Mouse (Mus musculus) splenic B cell, adult 2 months (primary cell): Measurements from ENCODE around the gene Gm9999.
"Not testable (repeated sequence)": the region's sequence is repeated elsewhere in the genome, so short reads cannot be mapped to it uniquely, and the experiment has no call there.

Experiments
- DNase-seq: peaks from one replicate; pipeline ENCODE4 v3.0.0-alpha.2; 2011; ENCODE audit warnings: low read depth, low spot score
- H3K27me3 ChIP-seq: 2 replicates; pipeline ENCODE4 v1.6.1; 2012; ENCODE audit warnings: mild to moderate bottlenecking, low read length, moderate library complexity, mixed read lengths; ENCODE audit not compliant: control insufficient read depth, poor library complexity, insufficient read depth, severe bottlenecking
- H3K36me3 ChIP-seq: 2 replicates; pipeline ENCODE4 v1.6.1; 2012; ENCODE audit warnings: mild to moderate bottlenecking, low read length, moderate library complexity, mixed read lengths; ENCODE audit not compliant: control insufficient read depth, poor library complexity, insufficient read depth, severe bottlenecking

The Gm9999 gene

DNA sequence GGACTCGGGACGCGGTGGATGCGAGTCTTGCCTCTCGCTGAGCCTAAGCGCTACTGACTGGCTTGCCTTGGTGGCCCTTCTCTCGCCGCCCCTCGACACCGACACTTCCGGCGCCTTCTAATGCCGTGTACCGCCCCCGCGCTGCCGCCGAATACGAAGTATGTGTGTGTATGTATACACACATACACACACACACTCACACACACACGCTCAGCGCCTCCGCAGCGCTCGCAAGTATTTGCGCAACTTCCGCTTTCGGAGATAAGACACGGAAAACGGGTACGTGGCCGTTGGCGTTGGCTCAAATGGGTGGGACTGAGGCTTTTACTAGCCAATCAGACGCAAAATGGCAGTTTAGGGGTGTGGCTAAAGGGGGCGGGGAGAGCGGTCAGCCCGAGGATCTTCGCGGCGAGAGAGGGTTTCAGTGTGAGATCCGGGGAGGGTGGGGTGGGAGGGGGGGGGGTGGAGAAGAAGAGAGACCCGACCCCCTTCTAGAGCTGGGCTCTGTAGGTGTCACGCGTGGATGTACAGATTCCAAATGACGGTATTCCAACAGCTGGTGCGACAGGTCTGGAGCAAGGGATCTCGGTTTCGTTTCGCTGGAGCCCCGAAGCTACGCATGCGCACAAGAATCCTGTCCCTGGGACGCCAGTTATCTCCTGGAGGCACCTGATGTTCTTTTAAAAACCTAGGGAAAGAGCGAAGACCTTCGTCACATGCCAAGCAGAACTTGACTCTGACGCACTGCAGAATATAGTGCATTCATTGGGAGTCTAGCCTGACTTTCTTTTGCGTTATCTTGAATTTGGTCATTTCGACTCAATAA lies 25.0 kb downstream of the Gm9999 start, which contains the start of gene Spty2d1:
Gene Spty2d1 (minus strand): TSS at position 244 of the 826 bp plus-strand sequence.
- Histone ChIP-seq H3K27me3 (no peaks in the 10 kb centered on the region), H3K36me3 (no peaks in the 10 kb centered on the region)
- DNase-seq, result peak; percentile 100

DNA sequence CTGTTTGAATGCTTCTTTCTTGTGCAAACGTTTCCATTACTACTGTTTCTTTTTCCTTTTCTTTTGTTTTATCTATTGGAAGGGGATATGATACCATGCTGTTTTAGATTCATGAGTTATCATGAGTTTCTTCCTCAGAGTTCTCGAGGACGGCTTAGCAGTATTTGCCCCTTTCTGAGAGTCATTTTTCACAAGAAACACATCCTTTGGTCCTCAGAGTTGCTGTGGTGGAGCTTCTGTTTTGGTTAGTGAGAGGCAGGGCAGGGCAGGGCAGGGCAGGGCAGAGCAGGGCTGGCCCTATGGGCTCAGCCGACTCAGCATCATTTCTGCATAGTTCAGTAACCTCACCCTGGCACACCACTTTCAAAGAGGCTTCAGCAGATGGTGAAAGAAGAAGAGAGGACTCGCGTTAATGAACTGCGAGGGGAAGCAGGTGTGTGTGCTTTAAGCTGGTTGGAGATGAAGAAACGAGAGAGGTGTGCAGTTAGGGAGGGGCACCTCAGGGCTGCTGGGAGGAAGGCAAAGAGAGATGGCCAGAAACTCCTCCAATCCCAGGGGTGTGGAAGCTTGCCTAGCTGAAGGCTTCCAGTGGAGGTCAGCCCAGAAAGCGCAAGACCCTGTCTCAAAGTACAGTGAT lies 29.9 kb downstream of the Gm9999 start:
- Histone ChIP-seq H3K36me3 (no peaks in the 10 kb centered on the region), H3K27me3 (no peaks in the 10 kb centered on the region)
- DNase-seq, result peak; percentile 68

DNA sequence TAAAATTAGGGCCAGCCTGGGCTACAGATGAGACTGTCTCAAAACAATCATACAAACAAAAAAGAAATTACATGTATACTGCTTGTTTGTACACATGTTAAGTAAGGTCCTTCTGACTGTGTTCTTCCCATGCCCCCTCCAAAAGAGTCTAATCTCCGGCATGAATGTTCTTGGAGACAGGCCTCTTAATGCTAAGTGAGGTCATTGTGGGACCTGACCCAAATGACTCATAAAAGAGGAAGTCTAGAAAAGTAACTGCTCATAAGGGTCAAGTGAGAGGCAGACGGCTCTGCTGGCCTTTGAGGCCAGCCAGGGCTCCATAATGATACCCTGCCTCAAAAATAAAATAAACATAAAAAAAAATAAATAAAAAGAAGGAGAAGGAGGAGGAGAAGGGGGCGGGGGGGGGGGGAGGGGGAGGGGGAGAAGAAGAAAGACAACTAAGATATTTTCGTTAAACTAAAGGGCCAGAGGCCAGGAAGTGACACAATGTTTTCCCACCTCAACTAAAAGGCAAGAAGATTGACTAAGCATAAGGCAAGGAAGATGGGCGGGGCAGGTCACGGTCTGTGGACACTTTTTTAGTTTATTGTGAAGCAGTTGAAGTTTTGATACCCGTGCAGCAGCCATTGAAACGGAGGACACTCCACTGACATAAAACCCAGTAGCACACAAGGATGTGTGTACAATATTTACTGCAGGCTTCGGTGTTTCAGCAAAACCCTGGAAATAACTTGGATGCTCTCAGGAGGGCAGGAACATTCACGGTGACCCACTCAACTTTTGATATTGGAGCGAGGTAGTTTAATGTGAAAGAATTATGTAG lies 31.4 kb downstream of the Gm9999 start:
- DNase-seq, result peak; percentile 56
- Histone ChIP-seq H3K27me3 (no peaks in the 10 kb centered on the region), H3K36me3 (no peaks in the 10 kb centered on the region)

DNA sequence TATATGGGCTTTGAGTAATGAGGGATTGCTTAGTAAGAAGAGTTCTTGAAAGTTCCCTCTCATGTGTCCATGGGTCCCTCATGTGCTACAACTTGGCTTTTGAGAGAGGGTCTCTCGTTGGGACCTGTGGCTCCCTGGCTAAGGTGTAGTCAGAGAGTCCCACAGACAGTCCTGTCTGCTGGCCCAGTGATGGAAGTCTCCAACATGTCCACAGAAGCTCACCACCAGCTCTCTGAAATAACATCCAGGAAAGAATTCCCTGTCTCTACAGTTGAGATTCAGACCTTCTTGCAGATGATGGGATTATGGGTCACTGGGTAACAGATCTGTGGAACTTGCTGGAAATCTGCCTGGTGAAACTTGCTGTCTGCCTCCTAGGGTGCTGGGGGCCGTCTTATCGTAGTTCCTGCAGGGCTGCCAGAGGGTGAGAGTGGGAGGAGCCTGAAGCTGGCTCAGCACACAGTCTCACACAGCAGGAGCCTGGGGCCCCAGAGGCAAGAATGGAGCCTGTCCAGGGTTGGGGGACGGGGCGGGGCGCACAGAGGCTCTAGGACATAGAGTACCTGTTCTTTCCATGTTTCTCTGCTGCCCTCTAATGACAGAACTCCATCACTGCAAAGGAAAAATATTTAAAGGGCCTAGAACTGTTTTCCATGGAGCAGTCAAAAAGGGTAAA lies 32.1 kb downstream of the Gm9999 start:
- Histone ChIP-seq H3K27me3 (no peaks in the 10 kb centered on the region), H3K36me3 (no peaks in the 10 kb centered on the region)
- DNase-seq, result peak; percentile 76

DNA sequence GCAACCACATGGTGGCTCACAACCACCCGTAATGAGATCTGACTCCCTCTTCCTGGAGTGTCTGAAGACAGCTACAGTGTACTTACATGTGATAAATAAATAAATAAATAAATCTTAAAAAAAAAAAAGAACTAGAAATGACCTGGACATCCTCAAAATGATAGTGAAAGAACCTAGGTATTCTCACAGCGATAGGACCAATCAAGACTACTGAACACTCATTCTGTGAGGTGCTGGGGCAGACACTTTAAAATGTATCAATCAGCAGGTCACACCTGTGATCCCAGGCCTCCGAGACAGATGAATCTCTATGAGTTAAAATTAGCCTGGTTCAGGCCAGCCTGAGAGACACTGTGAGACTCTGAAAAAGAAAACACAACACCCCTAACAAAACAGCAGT lies 33.2 kb downstream of the Gm9999 start:
- Histone ChIP-seq H3K27me3 (no peaks in the 10 kb centered on the region), H3K36me3 (no peaks in the 10 kb centered on the region)
- DNase-seq, result no peak

DNA sequence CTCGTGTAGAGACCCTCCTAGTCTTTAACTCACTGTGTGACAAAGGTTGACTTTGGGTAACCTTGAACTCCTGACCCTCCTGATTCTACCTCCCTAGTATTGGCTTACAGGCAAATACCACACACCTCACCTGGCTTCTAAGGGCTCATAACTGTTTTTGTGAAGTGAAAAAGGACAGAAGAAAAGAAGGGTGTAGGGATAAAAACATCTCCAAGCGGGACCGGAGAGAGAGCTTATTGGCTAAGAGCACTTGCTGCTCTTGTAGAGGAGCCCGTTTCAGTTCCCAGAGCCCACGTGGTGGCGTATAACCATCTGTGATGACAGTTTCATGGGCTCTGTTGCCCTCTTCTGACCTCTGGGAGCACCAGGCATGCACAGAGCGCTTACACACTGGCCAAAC lies 33.8 kb downstream of the Gm9999 start:
- no peaks in the 10 kb centered on the region for H3K27me3 ChIP-seq
- DNase-seq, result no peak
- no peaks in the 10 kb centered on the region for H3K36me3 ChIP-seq

DNA sequence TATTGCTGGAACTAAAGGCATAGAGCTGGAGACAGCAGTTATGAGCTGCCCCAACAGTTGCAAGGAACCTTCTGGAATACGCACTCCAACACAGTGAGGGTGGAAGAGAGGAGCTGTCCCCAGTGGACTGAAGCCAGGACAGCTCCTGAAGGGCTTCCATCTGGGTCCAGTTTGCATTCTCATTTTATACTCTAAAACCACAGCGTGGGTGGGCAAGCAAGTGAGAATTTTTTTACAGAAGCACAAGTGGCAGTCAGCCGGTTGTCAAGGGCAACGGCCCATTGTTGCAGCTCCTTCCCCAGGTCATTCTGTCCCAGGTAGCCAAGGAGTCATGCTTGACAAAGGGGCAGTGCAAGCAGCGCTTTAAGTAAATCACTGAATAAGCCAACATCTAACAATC lies 36.3 kb downstream of the Gm9999 start:
- DNase-seq, result no peak
- H3K36me3 ChIP-seq, result no peaks in the 10 kb centered on the region
- H3K27me3 ChIP-seq, result no peaks in the 10 kb centered on the region

DNA sequence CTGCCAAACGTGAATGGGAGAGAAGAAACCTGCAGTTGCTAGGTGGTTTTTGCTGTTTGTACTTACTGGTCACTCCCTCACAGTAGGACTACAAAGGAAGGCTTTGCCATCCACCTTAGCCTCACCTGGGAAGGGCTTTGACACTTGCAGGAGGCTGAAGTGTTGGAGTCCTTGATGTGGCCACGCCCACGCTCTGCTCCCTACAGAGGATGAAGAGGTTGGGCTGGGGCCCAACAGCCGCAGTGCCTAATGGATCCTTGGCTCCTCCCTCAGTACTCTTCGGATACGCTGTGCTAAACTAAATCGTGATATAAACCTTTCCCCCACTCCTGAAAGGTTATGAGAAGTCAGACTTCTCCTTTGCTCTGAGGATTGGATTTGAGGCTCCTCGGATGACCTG lies 37.6 kb downstream of the Gm9999 start:
- no peak for DNase-seq
- Histone ChIP-seq H3K36me3 (no peaks in the 10 kb centered on the region), H3K27me3 (no peaks in the 10 kb centered on the region)

DNA sequence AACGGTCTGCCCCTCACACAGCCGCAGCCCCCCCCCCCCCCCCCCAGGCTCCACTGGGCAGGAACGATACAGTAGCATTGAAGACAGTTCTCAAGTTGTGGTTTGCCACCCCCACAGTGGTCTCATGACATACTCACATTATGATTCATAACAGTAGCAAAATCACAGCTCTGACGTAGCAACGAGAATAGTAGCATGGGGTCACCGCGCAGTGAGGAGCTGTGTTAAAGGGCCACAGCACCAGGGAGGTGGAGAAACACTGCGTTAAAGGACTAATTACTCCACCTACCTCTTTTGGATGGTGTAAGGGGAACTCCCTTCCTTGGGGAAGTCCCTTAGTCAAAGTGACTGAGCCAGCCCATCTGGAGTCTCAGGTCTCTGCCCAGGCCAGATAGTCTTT lies 39.1 kb downstream of the Gm9999 start:
- no peaks in the 10 kb centered on the region for H3K36me3 ChIP-seq
- no peaks in the 10 kb centered on the region for H3K27me3 ChIP-seq
- DNase-seq, result peak; percentile 95

DNA sequence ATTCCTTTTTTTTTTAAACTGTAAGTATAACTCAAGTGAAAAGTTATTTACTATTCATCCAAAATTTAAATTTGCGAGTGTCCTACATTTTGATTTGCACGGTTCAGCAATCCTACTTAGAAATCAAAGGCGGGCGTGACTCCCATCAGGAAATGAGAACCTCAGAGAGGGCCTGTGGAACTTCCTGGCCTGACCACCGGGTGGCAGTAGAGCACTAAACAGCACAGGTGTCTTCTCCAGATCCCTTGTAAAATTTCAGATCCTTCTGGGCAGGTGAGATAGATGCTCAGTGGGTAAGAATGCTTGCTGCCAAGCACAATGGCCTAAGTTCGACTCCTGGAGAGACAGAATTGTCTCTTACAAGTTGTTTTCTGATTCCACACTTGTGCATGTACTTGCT lies 40.1 kb downstream of the Gm9999 start:
- Histone ChIP-seq H3K36me3 (no peaks in the 10 kb centered on the region), H3K27me3 (no peaks in the 10 kb centered on the region)
- peak; percentile 91 for DNase-seq

DNA sequence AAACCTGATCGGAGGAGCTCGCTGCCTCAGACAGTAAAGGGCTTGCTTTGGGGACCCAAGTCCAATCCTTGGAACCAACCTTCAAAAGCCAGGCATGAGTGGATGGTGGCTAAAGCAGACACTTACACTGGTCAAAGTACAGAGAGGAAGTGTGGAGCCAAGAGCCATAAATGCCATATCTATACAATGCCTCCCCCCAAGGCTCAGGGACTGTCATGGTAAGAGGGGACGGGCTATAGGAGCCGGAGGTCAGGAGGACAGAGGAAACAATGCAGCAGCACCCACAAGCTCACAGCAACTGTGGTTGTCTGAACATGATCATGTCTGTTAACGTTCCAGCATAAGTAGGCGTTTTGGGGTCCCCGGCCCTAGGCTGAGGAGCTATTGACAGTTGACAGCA lies 41.1 kb downstream of the Gm9999 start:
- Histone ChIP-seq H3K27me3 (no peaks in the 10 kb centered on the region), H3K36me3 (no peaks in the 10 kb centered on the region)
- no peak for DNase-seq

DNA sequence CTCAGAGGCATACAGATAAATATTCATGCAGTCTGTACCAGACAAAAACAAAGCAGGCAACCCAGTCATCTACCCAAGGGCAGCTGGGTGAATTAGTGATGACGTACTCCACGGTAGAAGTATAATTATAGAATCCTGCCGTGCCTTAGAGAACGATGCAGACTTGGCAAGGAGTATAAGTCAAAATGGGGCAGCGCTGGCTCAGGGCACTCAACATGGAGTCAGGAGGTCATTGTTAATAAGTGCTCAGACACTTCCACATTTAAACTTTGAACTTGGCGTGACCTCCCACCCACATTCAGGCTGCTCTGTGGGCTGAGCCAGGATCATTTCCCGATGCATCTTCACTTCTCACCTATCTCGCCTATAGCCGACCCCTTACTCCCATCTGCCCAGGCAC lies 42.0 kb downstream of the Gm9999 start:
- no peak for DNase-seq
- no peaks in the 10 kb centered on the region for H3K36me3 ChIP-seq
- no peaks in the 10 kb centered on the region for H3K27me3 ChIP-seq

DNA sequence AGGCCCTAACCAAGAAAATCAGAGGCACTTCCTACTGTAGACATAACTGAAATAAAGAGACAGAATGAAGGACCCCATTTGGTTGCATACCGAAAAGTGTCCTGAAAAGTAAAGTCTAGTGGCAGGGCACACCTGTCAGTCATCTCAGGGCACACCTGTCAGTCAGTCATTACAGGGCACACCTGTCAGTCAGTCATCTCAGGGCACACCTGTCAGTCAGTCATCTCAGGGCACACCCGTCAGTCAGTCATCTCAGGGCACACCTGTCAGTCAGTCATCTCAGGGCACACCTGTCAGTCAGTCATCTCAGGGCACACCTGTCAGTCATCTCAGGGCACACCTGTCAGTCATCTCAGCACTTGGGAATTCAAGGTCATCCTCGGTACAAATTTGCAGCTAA lies 43.5 kb downstream of the Gm9999 start:
- H3K36me3 ChIP-seq, DNase-seq: not testable (repeated sequence)

DNA sequence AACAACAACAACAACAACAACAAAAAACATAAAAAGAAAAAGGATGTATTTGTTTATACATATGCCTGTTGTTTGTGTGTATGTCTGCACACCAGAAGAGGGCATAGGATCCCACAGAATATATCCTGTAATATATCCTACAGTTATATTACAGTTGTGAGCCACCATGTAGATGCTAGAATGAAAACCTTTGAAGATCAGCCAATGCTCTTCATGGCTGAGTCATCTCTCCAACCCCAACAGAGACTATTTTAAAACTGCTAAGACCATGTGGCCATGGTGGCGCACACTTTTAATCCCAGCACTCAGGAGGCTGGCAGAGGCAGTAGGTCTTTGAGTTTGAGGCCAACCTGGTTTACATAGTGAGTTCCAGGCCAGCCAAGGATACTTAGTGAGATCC lies 44.1 kb downstream of the Gm9999 start:
- H3K36me3 ChIP-seq, result no peaks in the 10 kb centered on the region
- no peak for DNase-seq
- H3K27me3 ChIP-seq, result no peaks in the 10 kb centered on the region

More for the DNA sequence above, 43.5 kb downstream of the Gm9999 start:
- not testable (repeated sequence) for H3K27me3 ChIP-seq
